In the genomic region with DNA sequence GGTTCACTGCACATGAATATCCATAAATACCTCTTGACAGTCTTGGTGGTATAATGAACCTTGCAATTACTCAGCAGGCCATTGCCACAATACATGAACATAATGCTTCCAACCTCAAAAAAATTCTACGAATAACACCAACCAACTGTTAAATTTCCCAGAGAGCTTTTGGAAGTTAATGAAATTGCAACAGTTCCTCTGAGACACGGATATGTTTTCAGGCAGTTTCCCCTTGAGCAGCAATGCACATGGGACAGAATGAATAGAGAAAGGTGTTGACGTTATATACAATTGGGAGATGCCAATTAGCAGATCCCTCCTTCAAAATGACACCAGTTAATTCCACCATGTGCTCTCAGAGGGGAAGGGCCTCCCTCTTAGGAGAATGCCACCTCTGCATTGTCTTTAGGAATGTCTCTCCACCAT, we compare ENCODE assay signal across 24 mouse cellular contexts.
DNase-seq lines count a peak whose midpoint lies in the region; ATAC-seq and TF ChIP-seq lines count a peak whose summit lies in the region.
"Had no signal": no experiment of that assay in that cellular context is flagged by ENCODE, and none has a peak within 500 bp of the region (broad histone marks: within the 10 kb centered on the region; RNA-seq: fewer than 3 reads in every experiment).

No protein-coding gene starts in this region.

- no peak overlapping the region for H3K4me2 ChIP-seq in embryonic facial prominence, embryonic 11.5 days (ENCODE audit: low read depth, low read length)
- no peak overlapping the region for H3K4me2 ChIP-seq in midbrain, embryonic 12.5 days (replicated peaks)
- no peak overlapping the region for H3K4me2 ChIP-seq in midbrain, postnatal 0 days (ENCODE audit: low read depth, low read length, poor library complexity, severe bottlenecking)
- H3K4me2 ChIP-seq in forebrain, embryonic 15.5 days (replicated peaks) = no peak overlapping the region
- H3K4me2 ChIP-seq: hindbrain, embryonic 12.5 days had no signal

- peak; percentile 48; the same call in 1 of the 2 replicates for ATAC-seq in embryonic facial prominence, embryonic 11.5 days (replicated peaks; ENCODE audit: insufficient number of reproducible peaks, low FRiP score, low TSS enrichment, low read depth)
- peak; percentile 51; the same call in 1 of the 2 replicates for ATAC-seq in midbrain, embryonic 12.5 days (ENCODE audit: low FRiP score, low read depth)
- ATAC-seq in midbrain, postnatal 0 days (ENCODE audit: low FRiP score) = no peak
- peak; percentile 75 for ATAC-seq in forebrain, embryonic 15.5 days (replicated peaks)
- ATAC-seq: CD4-positive, CD25-positive, alpha-beta regulatory T cell, adult 4 months; hindbrain, embryonic 16.5 days; inflammation-experienced regulatory T-cells, adult 6 months had no signal

- no peak overlapping the region for H3K4me3 ChIP-seq in embryonic facial prominence, embryonic 11.5 days (ENCODE audit: low read depth, low read length)
- H3K4me3 ChIP-seq in embryonic facial prominence, embryonic 10.5 days = no peak overlapping the region
- H3K4me3 ChIP-seq in midbrain, embryonic 12.5 days = no peak overlapping the region
- H3K4me3 ChIP-seq in midbrain, postnatal 0 days (ENCODE audit: low read depth, low read length) = no peak overlapping the region
- no peak overlapping the region for H3K4me3 ChIP-seq in forebrain, embryonic 15.5 days
- H3K4me3 ChIP-seq: heart, embryonic 10.5 days; hindbrain, embryonic 12.5 days had no signal

- no peaks in the 10 kb centered on the region for H3K4me1 ChIP-seq in embryonic facial prominence, embryonic 11.5 days (ENCODE audit: control insufficient read depth, insufficient read depth, low read length)
- H3K4me1 ChIP-seq in embryonic facial prominence, embryonic 10.5 days = peaks cover 11% of the 10 kb centered on the region
- H3K4me1 ChIP-seq in midbrain, embryonic 12.5 days = peaks cover 8% of the 10 kb centered on the region; the same call in 1 of the 2 replicates
- H3K4me1 ChIP-seq in midbrain, postnatal 0 days (ENCODE audit: insufficient read depth, low read length) = no peaks in the 10 kb centered on the region
- peaks cover 4% of the 10 kb centered on the region; the same call in 1 of the 2 replicates for H3K4me1 ChIP-seq in forebrain, embryonic 15.5 days
- H3K4me1 ChIP-seq: heart, embryonic 10.5 days had no signal

- DNase-seq in embryonic facial prominence, embryonic 11.5 days (ENCODE audit: low spot score) = no peak
- DNase-seq in embryonic facial prominence, embryonic 10.5 days (ENCODE audit: low spot score) = no peak
- DNase-seq in midbrain, postnatal 0 days (ENCODE audit: low spot score) = no peak
- DNase-seq in adrenal gland, postnatal 36 days = no peak
- no peak for DNase-seq in cerebellum, postnatal 36 days
- DNase-seq in cerebellum, postnatal 14 days = no peak
- DNase-seq: adrenal gland, postnatal 14 days; B cell, adult 2 months; cerebellum, adult 11 months; cerebellum, adult 8-10 months; cerebellum, postnatal 25 days; gastrocnemius, postnatal 10 days; heart, adult 18-20 months; heart, postnatal 10 days; heart, postnatal 4 days; kidney, adult 18-20 months had no signal

- H3K9me3 ChIP-seq in embryonic facial prominence, embryonic 11.5 days (replicated peaks; ENCODE audit: control insufficient read depth, low read length) = no peaks in the 10 kb centered on the region
- no peaks in the 10 kb centered on the region for H3K9me3 ChIP-seq in embryonic facial prominence, embryonic 10.5 days
- no peaks in the 10 kb centered on the region for H3K9me3 ChIP-seq in midbrain, embryonic 12.5 days
- H3K9me3 ChIP-seq in midbrain, postnatal 0 days (ENCODE audit: low read length) = no peaks in the 10 kb centered on the region
- H3K9me3 ChIP-seq in forebrain, embryonic 15.5 days = no peaks in the 10 kb centered on the region
- H3K9me3 ChIP-seq: G1E; heart, embryonic 10.5 days; hindbrain, embryonic 12.5 days had no signal

- H3K9ac ChIP-seq in embryonic facial prominence, embryonic 11.5 days (replicated peaks; ENCODE audit: low read length) = no peak overlapping the region
- no peak overlapping the region for H3K9ac ChIP-seq in midbrain, embryonic 12.5 days (replicated peaks)
- H3K9ac ChIP-seq in midbrain, postnatal 0 days (replicated peaks; ENCODE audit: low read length, poor library complexity, severe bottlenecking) = no peak overlapping the region
- no peak overlapping the region for H3K9ac ChIP-seq in forebrain, embryonic 15.5 days (replicated peaks)
- H3K9ac ChIP-seq: hindbrain, embryonic 12.5 days had no signal

- H3K36me3 ChIP-seq in embryonic facial prominence, embryonic 11.5 days (replicated peaks; ENCODE audit: control insufficient read depth, insufficient read depth, low read depth, low read length) = no peaks in the 10 kb centered on the region
- H3K36me3 ChIP-seq in embryonic facial prominence, embryonic 10.5 days (replicated peaks) = no peaks in the 10 kb centered on the region
- H3K36me3 ChIP-seq in midbrain, embryonic 12.5 days = no peaks in the 10 kb centered on the region
- H3K36me3 ChIP-seq in midbrain, postnatal 0 days (ENCODE audit: insufficient read depth, low read length) = no peaks in the 10 kb centered on the region
- H3K36me3 ChIP-seq in forebrain, embryonic 15.5 days = no peaks in the 10 kb centered on the region
- H3K36me3 ChIP-seq: G1E; heart, embryonic 10.5 days; hindbrain, embryonic 12.5 days had no signal

- no peaks in the 10 kb centered on the region for H3K27me3 ChIP-seq in embryonic facial prominence, embryonic 11.5 days (ENCODE audit: control insufficient read depth, insufficient read depth, low read length)
- no peaks in the 10 kb centered on the region for H3K27me3 ChIP-seq in embryonic facial prominence, embryonic 10.5 days (replicated peaks; ENCODE audit: low read depth, poor library complexity, severe bottlenecking)
- H3K27me3 ChIP-seq in midbrain, embryonic 12.5 days = no peaks in the 10 kb centered on the region
- H3K27me3 ChIP-seq in midbrain, postnatal 0 days (ENCODE audit: insufficient read depth, low read length) = no peaks in the 10 kb centered on the region
- H3K27me3 ChIP-seq in forebrain, embryonic 15.5 days = no peaks in the 10 kb centered on the region
- H3K27me3 ChIP-seq: hindbrain, embryonic 12.5 days had no signal

- no peak overlapping the region for H3K27ac ChIP-seq in embryonic facial prominence, embryonic 11.5 days (replicated peaks; ENCODE audit: low read depth, low read length)
- no peak overlapping the region for H3K27ac ChIP-seq in embryonic facial prominence, embryonic 10.5 days (replicated peaks)
- no peak overlapping the region for H3K27ac ChIP-seq in midbrain, embryonic 12.5 days (replicated peaks)
- H3K27ac ChIP-seq in midbrain, postnatal 0 days (ENCODE audit: low read depth, low read length) = no peak overlapping the region
- no peak overlapping the region for H3K27ac ChIP-seq in forebrain, embryonic 15.5 days (replicated peaks)
- H3K27ac ChIP-seq: heart, embryonic 10.5 days; hindbrain, embryonic 12.5 days had no signal

- 57% methylated on average over 3 of the region's 3 CpGs for WGBS in embryonic facial prominence, embryonic 11.5 days
- 62% methylated on average over 3 of the region's 3 CpGs for WGBS in embryonic facial prominence, embryonic 10.5 days
- 44% methylated on average over 3 of the region's 3 CpGs for WGBS in midbrain, embryonic 12.5 days
- WGBS in midbrain, postnatal 0 days = 55% methylated on average over 3 of the region's 3 CpGs
- 4% methylated on average over 3 of the region's 3 CpGs for WGBS in forebrain, embryonic 15.5 days

- TF ChIP-seq CTCF in midbrain, postnatal 0 days (IDR thresholded peaks at IDR 0.05) = no peak
